Mouse (Mus musculus) central nervous system, embryonic 18 days (tissue): ENCODE measurements around the gene Sertad4. TPM values are rescaled to one million over a fixed set of nuclear protein-coding genes. Genes with fewer than 3 reads are reported as not detected.

Source experiments
- polyA plus RNA-seq: library from polyadenylated mRNA; depleted of rRNA; stranded (reverse); fragments of >200 nt; gene quantifications from 2 replicates; pipeline ENCODE4 v1.2.3, GENCODE M21; 2012; rRNA removed

Gene Sertad4
- 34.5 and 46.8 TPM in 2 replicates for polyA plus RNA-seq

DNA sequence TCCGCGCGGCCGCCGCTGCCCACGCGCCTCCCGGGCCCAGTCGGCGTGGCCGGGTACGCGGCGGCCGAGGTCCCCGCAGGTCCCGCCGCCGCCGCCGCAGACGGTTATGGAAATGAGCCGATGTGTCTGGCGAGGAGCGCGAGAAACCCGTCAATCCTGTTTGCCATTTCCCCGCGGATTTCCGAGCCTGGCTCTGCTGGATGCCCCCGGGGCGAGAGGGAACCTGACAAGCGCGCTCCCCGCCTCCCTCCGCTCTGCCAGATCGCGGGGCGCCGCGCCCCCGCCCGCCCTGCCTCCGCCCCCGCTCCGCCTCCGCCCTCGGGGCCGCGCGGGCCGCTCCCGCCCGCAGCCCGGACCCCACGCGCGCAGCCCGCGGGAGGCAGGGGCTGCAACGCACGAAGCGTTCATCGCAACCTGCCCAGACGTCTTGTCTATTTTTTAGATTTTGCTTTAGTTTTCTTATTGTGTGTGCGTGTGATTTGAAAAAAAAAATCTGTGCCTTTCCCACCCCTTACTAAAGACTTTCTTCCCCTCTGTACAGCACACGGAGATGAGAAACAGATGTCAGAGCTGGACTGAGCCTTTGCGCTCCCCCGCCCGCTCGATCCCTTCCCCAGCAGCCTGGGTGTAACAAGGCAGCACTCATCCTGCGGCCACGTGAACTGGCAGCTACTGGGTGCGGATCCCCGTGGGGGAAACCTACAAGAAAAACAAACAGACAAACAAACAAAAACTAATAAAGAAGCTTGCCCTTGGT, at the start of gene Sertad4:
Gene Sertad4, minus strand, starts transcription at position 283 of the 757 bp plus-strand sequence.

Other genes with a start within 250 kb of the Sertad4 start
- gene Hhat, start 84.5 kb downstream of the Sertad4 start, polyA plus RNA-seq, result 2.1 and 2.3 TPM in 2 replicates
- gene Syt14, start 180.0 kb upstream of the Sertad4 start, polyA plus RNA-seq, result 7.8 TPM in 2 replicates